Mouse (Mus musculus): ENCODE data around the gene Plekhj1. TPM values are rescaled to one million over a fixed set of nuclear protein-coding genes. Genes with fewer than 3 reads are reported as not detected.

Gene Plekhj1
- 86.4 and 95.0 TPM in 2 replicates for polyA plus RNA-seq (2012; rRNA removed)

GRCm38 (mm10) chr10:80798150-80799006, at the start of gene Plekhj1, which contains the start of gene Sf3a2:
Gene Plekhj1, minus strand, starts transcription at chr10:80798626.
Gene Sf3a2, plus strand, starts transcription at chr10:80798198.

GRCm38 (mm10) chr10:80843931-80844547, 45.6 kb upstream of the Plekhj1 start, which contains the start of gene Lingo3:
Gene Lingo3, minus strand, starts transcription at chr10:80844039.

GRCm38 (mm10) chr10:80826151-80827062, 28.0 kb upstream of the Plekhj1 start, which contains the start of gene Oaz1:
Gene Oaz1, plus strand, starts transcription at chr10:80826656.

GRCm38 (mm10) chr10:80813366-80813765, 14.9 kb upstream of the Plekhj1 start, which contains the start of gene Jsrp1:
Gene Jsrp1, minus strand, starts transcription at chr10:80813498.

GRCm38 (mm10) chr10:80804916-80805315, 6.5 kb upstream of the Plekhj1 start, which contains the start of gene Amh:
Gene Amh, plus strand, starts transcription at chr10:80805243.

GRCm38 (mm10) chr10:80754594-80755290, 43.7 kb downstream of the Plekhj1 start, which contains the start of gene Dot1l:
Gene Dot1l, plus strand, starts transcription at chr10:80755206.

Other genes starting within 250 kb of the Plekhj1 start
- 98.1 and 124 TPM in 2 replicates for gene Rexo1, start 237.1 kb downstream of the Plekhj1 start, polyA plus RNA-seq (2012; rRNA removed)
- 57.0 and 74.9 TPM in 2 replicates for gene Klf16, start 221.3 kb downstream of the Plekhj1 start, polyA plus RNA-seq (2012; rRNA removed)
- gene Abhd17a, start 208.3 kb downstream of the Plekhj1 start, polyA plus RNA-seq (2012; rRNA removed): 395 and 572 TPM in 2 replicates
- gene Scamp4, start 195.8 kb downstream of the Plekhj1 start, polyA plus RNA-seq (2012; rRNA removed): 130 and 147 TPM in 2 replicates
- 31.5 and 40.6 TPM in 2 replicates for gene Adat3, start 195.7 kb downstream of the Plekhj1 start, polyA plus RNA-seq (2012; rRNA removed)
- gene Gm49322, start 192.6 kb downstream of the Plekhj1 start, polyA plus RNA-seq (2012; rRNA removed): 4.1 and 4.6 TPM in 2 replicates
- 331 and 342 TPM in 2 replicates for gene Csnk1g2, start 175.8 kb downstream of the Plekhj1 start, polyA plus RNA-seq (2012; rRNA removed)
- 158 and 164 TPM in 2 replicates for gene Btbd2, start 141.6 kb downstream of the Plekhj1 start, polyA plus RNA-seq (2012; rRNA removed)
- 264 and 300 TPM in 2 replicates for gene Mknk2, start 120.5 kb downstream of the Plekhj1 start, polyA plus RNA-seq (2012; rRNA removed)
- gene Mob3a, start 96.6 kb downstream of the Plekhj1 start, polyA plus RNA-seq (2012; rRNA removed): 39.8 and 44.2 TPM in 2 replicates
- 58.7 and 66.7 TPM in 2 replicates for gene Izumo4, start 96.4 kb downstream of the Plekhj1 start, polyA plus RNA-seq (2012; rRNA removed)
- gene Ap3d1, start 56.4 kb downstream of the Plekhj1 start, polyA plus RNA-seq (2012; rRNA removed): 146 and 168 TPM in 2 replicates
- 45.9 and 51.9 TPM in 2 replicates for gene Dot1l, start 43.4 kb downstream of the Plekhj1 start, polyA plus RNA-seq (2012; rRNA removed)
- 70.1 and 97.6 TPM in 2 replicates for gene Sf3a2, start 428 bp downstream of the Plekhj1 start, polyA plus RNA-seq (2012; rRNA removed)
- gene Amh, start 6.6 kb upstream of the Plekhj1 start, polyA plus RNA-seq (2012; rRNA removed): 323 and 349 TPM in 2 replicates
- 1.9 and 2.4 TPM in 2 replicates for gene Jsrp1, start 14.9 kb upstream of the Plekhj1 start, polyA plus RNA-seq (2012; rRNA removed)
- gene Oaz1, start 28.0 kb upstream of the Plekhj1 start, polyA plus RNA-seq (2012; rRNA removed): 1,197 and 1,370 TPM in 2 replicates
- gene Lingo3, start 45.4 kb upstream of the Plekhj1 start, polyA plus RNA-seq (2012; rRNA removed): 0.14 and 0.44 TPM in 2 replicates
- gene Lsm7, start 56.6 kb upstream of the Plekhj1 start, polyA plus RNA-seq (2012; rRNA removed): 183 and 185 TPM in 2 replicates
- 152 and 173 TPM in 2 replicates for gene Sppl2b, start 56.6 kb upstream of the Plekhj1 start, polyA plus RNA-seq (2012; rRNA removed)
- 0.85 and 0.89 TPM in 2 replicates for gene Tmprss9, start 73.2 kb upstream of the Plekhj1 start, polyA plus RNA-seq (2012; rRNA removed)
- gene Timm13, start 102.3 kb upstream of the Plekhj1 start, polyA plus RNA-seq (2012; rRNA removed): 253 and 261 TPM in 2 replicates
- 30.4 and 33.2 TPM in 2 replicates for gene Lmnb2, start 119.6 kb upstream of the Plekhj1 start, polyA plus RNA-seq (2012; rRNA removed)
- 61.8 and 62.6 TPM in 2 replicates for gene Gadd45b, start 131.4 kb upstream of the Plekhj1 start, polyA plus RNA-seq (2012; rRNA removed)
- gene Gng7, start 216.3 kb upstream of the Plekhj1 start, polyA plus RNA-seq (2012; rRNA removed): 5.9 and 6.7 TPM in 2 replicates
- gene Diras1, start 227.0 kb upstream of the Plekhj1 start, polyA plus RNA-seq (2012; rRNA removed): 0.20 and 0.25 TPM in 2 replicates
- 54.7 and 57.3 TPM in 2 replicates for gene Slc39a3, start 238.8 kb upstream of the Plekhj1 start, polyA plus RNA-seq (2012; rRNA removed)